Mouse (Mus musculus) gastrocnemius, postnatal 36 days (tissue): ENCODE results near the gene B4galnt3. TPM values are rescaled to one million over a fixed set of nuclear protein-coding genes. Genes with fewer than 3 reads are reported as not detected.

Experiments
- DNase-seq, 2 experiments: peaks; one replicate each; pipeline ENCODE4 v3.0.0; 2022
- intact Hi-C: fragments of 180-260 bp; cut with DNase I; formaldehyde crosslinking; loops from one replicate; pipeline ENCODE4 v1.15.1; 2025
- total RNA-seq, 2 experiments: library from RNA; stranded (reverse); gene quantifications; 2 replicates each; pipeline ENCODE4 v1.2.3; 2021

Gene B4galnt3
- total RNA-seq, 2 experiments from 2014 or later = 0.99 to 1.7 TPM

GRCm38 (mm10) chr6:120275301-120275700, 19.1 kb downstream of the B4galnt3 start:
- intact Hi-C loops = no loop called here
- no peak for DNase-seq

- DNase-seq = peak; percentile 37 to 42
- intact Hi-C loops = no loop called here
Measured at GRCm38 (mm10) chr6:120274887-120275286, 19.5 kb downstream of the B4galnt3 start.

GRCm38 (mm10) chr6:120274181-120274580, 20.2 kb downstream of the B4galnt3 start:
- intact Hi-C loops = no loop called here
- no peak for DNase-seq

- intact Hi-C loops = no loop called here
- no peak for DNase-seq
Measured at GRCm38 (mm10) chr6:120264151-120264550, 30.2 kb downstream of the B4galnt3 start.

- DNase-seq = no peak
- intact Hi-C loops = no loop called here
Measured at GRCm38 (mm10) chr6:120263608-120264007, 30.8 kb downstream of the B4galnt3 start.

- DNase-seq = no peak
- intact Hi-C loops = no loop called here
Measured at GRCm38 (mm10) chr6:120262886-120263531, 31.4 kb downstream of the B4galnt3 start.

GRCm38 (mm10) chr6:120259481-120259880, 34.9 kb downstream of the B4galnt3 start:
- no peak for DNase-seq
- intact Hi-C loops = no loop called here

- intact Hi-C loops = no loop called here
- no peak for DNase-seq
Measured at GRCm38 (mm10) chr6:120256431-120256935, 37.9 kb downstream of the B4galnt3 start.

- no peak for DNase-seq
- intact Hi-C loops = no loop called here
Measured at GRCm38 (mm10) chr6:120255701-120256100, 38.7 kb downstream of the B4galnt3 start.

- intact Hi-C loops = no loop called here
- no peak for DNase-seq
Measured at GRCm38 (mm10) chr6:120255144-120255543, 39.2 kb downstream of the B4galnt3 start.

GRCm38 (mm10) chr6:120254640-120255039, 39.7 kb downstream of the B4galnt3 start:
- DNase-seq = no peak
- intact Hi-C loops = no loop called here

GRCm38 (mm10) chr6:120252741-120253140, 41.6 kb downstream of the B4galnt3 start:
- DNase-seq = no peak
- intact Hi-C loops = no loop called here

GRCm38 (mm10) chr6:120251010-120251409, 43.3 kb downstream of the B4galnt3 start:
- no peak for DNase-seq
- intact Hi-C loops = no loop called here

GRCm38 (mm10) chr6:120249831-120250230, 44.5 kb downstream of the B4galnt3 start:
- DNase-seq = no peak
- intact Hi-C loops = no loop called here

GRCm38 (mm10) chr6:120246676-120247075, 47.7 kb downstream of the B4galnt3 start:
- no peak for DNase-seq
- intact Hi-C loops = no loop called here

GRCm38 (mm10) chr6:120243250-120243649, 51.1 kb downstream of the B4galnt3 start:
- DNase-seq = no peak
- intact Hi-C loops = no loop called here

- intact Hi-C loops = no loop called here
- no peak for DNase-seq
Measured at GRCm38 (mm10) chr6:120242530-120242929, 51.8 kb downstream of the B4galnt3 start.

GRCm38 (mm10) chr6:120241453-120241852, 52.9 kb downstream of the B4galnt3 start:
- intact Hi-C loops = no loop called here

GRCm38 (mm10) chr6:120240461-120240860, 53.9 kb downstream of the B4galnt3 start:
- intact Hi-C loops = no loop called here
- DNase-seq = no peak

More at GRCm38 (mm10) chr6:120241453-120241852, 52.9 kb downstream of the B4galnt3 start:
- no peak for DNase-seq

GRCm38 (mm10) chr6:120235874-120236273, 58.5 kb downstream of the B4galnt3 start:
- intact Hi-C loops = no loop called here
- no peak for DNase-seq

- intact Hi-C loops = no loop called here
- DNase-seq = no peak
Measured at GRCm38 (mm10) chr6:120232885-120233284, 61.5 kb downstream of the B4galnt3 start.

- no peak for DNase-seq
- intact Hi-C loops = no loop called here
Measured at GRCm38 (mm10) chr6:120230441-120230840, 63.9 kb downstream of the B4galnt3 start.
